Mouse (Mus musculus) stomach, embryonic 15.5 days (tissue): Measurements from ENCODE around the gene Npy. TPM values are rescaled to one million over a fixed set of nuclear protein-coding genes. Genes with fewer than 3 reads are reported as not detected.
A peak's percentile ranks its signal among the peaks of the same experiment; 100 is the strongest.

ENCODE experiments used
- ATAC-seq: fragments of 200-750 bp; cut with Nextera tagmentation; 2 replicates; pipeline ENCODE4 v1.8.0; 2017; ENCODE audit warnings: low read depth, moderate number of reproducible peaks, moderate TSS enrichment; ENCODE audit not compliant: insufficient read depth, low FRiP score
- H3K27ac ChIP-seq: fragments of 300-500 bp; sonication (generic); 2 replicates; pipeline ENCODE4 v1.5.1; 2015; ENCODE audit warnings: mild to moderate bottlenecking, inconsistent platforms
- H3K27me3 ChIP-seq: fragments of 300-500 bp; sonication (generic); replicated peaks from 2 replicates; pipeline ENCODE4 v1.6.1; 2015; ENCODE audit warnings: inconsistent platforms
- H3K36me3 ChIP-seq: fragments of 300-500 bp; sonication (generic); 2 replicates; pipeline ENCODE4 v1.6.1; 2015; ENCODE audit warnings: inconsistent platforms
- H3K4me1 ChIP-seq: fragments of 300-500 bp; sonication (generic); 2 replicates; pipeline ENCODE4 v1.6.1; 2015; ENCODE audit warnings: inconsistent platforms
- H3K4me2 ChIP-seq: fragments of 300-500 bp; sonication (generic); 2 replicates; pipeline ENCODE4 v1.6.1; 2015; ENCODE audit warnings: mild to moderate bottlenecking, inconsistent platforms
- H3K4me3 ChIP-seq: fragments of 300-500 bp; sonication (generic); replicated peaks from 2 replicates; pipeline ENCODE4 v1.5.1; 2015; ENCODE audit warnings: inconsistent platforms
- H3K9ac ChIP-seq: fragments of 300-500 bp; sonication (generic); 2 replicates; pipeline ENCODE4 v1.6.1; 2015; ENCODE audit warnings: inconsistent platforms
- H3K9me3 ChIP-seq: fragments of 300-500 bp; sonication (generic); 2 replicates; pipeline ENCODE4 v1.6.1; 2016; ENCODE audit warnings: inconsistent platforms
- WGBS: fragments of 180-500 bp; shearing (Covaris S2); methylation state at CpG from one replicate; pipeline ENCODE4 v1.1.7; 2015; 5-methylcytosine and 5-hydroxymethylcytosine counted together
- polyA plus RNA-seq: library from polyadenylated mRNA; unstranded; fragments of >200 nt; fragmentation: Nextera tagmentation; extraction: Ambion mirVana; gene quantifications from 2 replicates; pipeline ENCODE4 v1.2.1, GENCODE M21; 2015

Npy gene
- polyA plus RNA-seq, 1 experiment from 2014 or later = 11.6 TPM

- WGBS = 68% methylated on average over 6 of the region's 6 CpGs
- H3K4me1 ChIP-seq = peaks cover 8% of the 10 kb centered on the region
- H3K27me3 ChIP-seq = peaks cover 20% of the 10 kb centered on the region
- no peak overlapping the region for H3K9ac ChIP-seq
- H3K36me3 ChIP-seq = no peaks in the 10 kb centered on the region
- H3K4me3 ChIP-seq = no peak overlapping the region
- no peaks in the 10 kb centered on the region for H3K9me3 ChIP-seq
- no peak overlapping the region for H3K27ac ChIP-seq
- ATAC-seq = no peak
- H3K4me2 ChIP-seq = no peak overlapping the region
These were observed 4.9 kb upstream of the Npy start for GRCm38 (mm10) chr6:49817625-49818024.

GRCm38 (mm10) chr6:49822871-49823230 is 341 bp downstream of the Npy start:
- Histone ChIP-seq H3K9me3 (no peaks in the 10 kb centered on the region), H3K36me3 (no peaks in the 10 kb centered on the region), H3K4me3 (peak overlapping the region; percentile 44), H3K27me3 (peaks cover 36% of the 10 kb centered on the region), H3K9ac (no peak overlapping the region), H3K4me1 (peaks cover 11% of the 10 kb centered on the region), H3K27ac (no peak overlapping the region), H3K4me2 (peak overlapping the region; percentile 92)
- 3% methylated on average over 10 of the region's 10 CpGs for WGBS
- ATAC-seq = no peak

- Histone ChIP-seq H3K27me3 (peaks cover 36% of the 10 kb centered on the region), H3K4me1 (peaks cover 11% of the 10 kb centered on the region), H3K9ac (no peak overlapping the region), H3K4me3 (no peak overlapping the region), H3K4me2 (no peak overlapping the region), H3K27ac (no peak overlapping the region), H3K36me3 (no peaks in the 10 kb centered on the region), H3K9me3 (no peaks in the 10 kb centered on the region)
- no peak for ATAC-seq
- 9% methylated on average over 15 of the region's 15 CpGs for WGBS
These were observed 861 bp downstream of the Npy start for GRCm38 (mm10) chr6:49823371-49823770.

- Histone ChIP-seq H3K27ac (no peak overlapping the region), H3K4me2 (no peak overlapping the region), H3K4me1 (peaks cover 11% of the 10 kb centered on the region), H3K36me3 (no peaks in the 10 kb centered on the region), H3K9me3 (no peaks in the 10 kb centered on the region), H3K9ac (no peak overlapping the region), H3K27me3 (peaks cover 36% of the 10 kb centered on the region), H3K4me3 (no peak overlapping the region)
- 15% methylated on average over 2 of the region's 2 CpGs for WGBS
- ATAC-seq = no peak
These were observed 1.3 kb downstream of the Npy start for GRCm38 (mm10) chr6:49823821-49824220.

- H3K36me3 ChIP-seq = no peaks in the 10 kb centered on the region
- no peaks in the 10 kb centered on the region for H3K27me3 ChIP-seq
- no peak overlapping the region for H3K4me2 ChIP-seq
- WGBS = 70% methylated on average over 2 of the region's 2 CpGs
- H3K4me1 ChIP-seq = no peaks in the 10 kb centered on the region
- no peak overlapping the region for H3K27ac ChIP-seq
- no peak overlapping the region for H3K9ac ChIP-seq
- no peak for ATAC-seq
- H3K9me3 ChIP-seq = no peaks in the 10 kb centered on the region
- H3K4me3 ChIP-seq = no peak overlapping the region
These were observed 9.1 kb downstream of the Npy start for GRCm38 (mm10) chr6:49831579-49831978.

- H3K4me3 ChIP-seq = no peak overlapping the region
- no peak overlapping the region for H3K4me2 ChIP-seq
- H3K27ac ChIP-seq = no peak overlapping the region
- no peaks in the 10 kb centered on the region for H3K36me3 ChIP-seq
- no peak for ATAC-seq
- 68% methylated on average over 2 of the region's 2 CpGs for WGBS
- H3K9ac ChIP-seq = no peak overlapping the region
- no peaks in the 10 kb centered on the region for H3K9me3 ChIP-seq
- H3K27me3 ChIP-seq = no peaks in the 10 kb centered on the region
- no peaks in the 10 kb centered on the region for H3K4me1 ChIP-seq
These were observed 34.3 kb downstream of the Npy start for GRCm38 (mm10) chr6:49856830-49857229.

- H3K9me3 ChIP-seq = no peaks in the 10 kb centered on the region
- H3K9ac ChIP-seq = no peak overlapping the region
- H3K36me3 ChIP-seq = no peaks in the 10 kb centered on the region
- no peak overlapping the region for H3K4me2 ChIP-seq
- no peak for ATAC-seq
- 60% methylated on average over 6 of the region's 6 CpGs for WGBS
- H3K27me3 ChIP-seq = no peaks in the 10 kb centered on the region
- H3K4me3 ChIP-seq = no peak overlapping the region
- no peak overlapping the region for H3K27ac ChIP-seq
- no peaks in the 10 kb centered on the region for H3K4me1 ChIP-seq
These were observed 45.1 kb downstream of the Npy start for GRCm38 (mm10) chr6:49867571-49867970.

GRCm38 (mm10) chr6:49871071-49871470 is 48.6 kb downstream of the Npy start:
- no peak for ATAC-seq
- 87% methylated on average over 6 of the region's 6 CpGs for WGBS
- no peak overlapping the region for H3K9ac ChIP-seq

GRCm38 (mm10) chr6:49873556-49873955 is 51.0 kb downstream of the Npy start:
- H3K4me1 ChIP-seq = no peaks in the 10 kb centered on the region
- H3K4me2 ChIP-seq = no peak overlapping the region
- WGBS = 47% methylated on average over 1 of the region's 1 CpGs
- H3K27ac ChIP-seq = no peak overlapping the region
- H3K36me3 ChIP-seq = no peaks in the 10 kb centered on the region
- H3K4me3 ChIP-seq = no peak overlapping the region
- H3K9ac ChIP-seq = no peak overlapping the region
- no peaks in the 10 kb centered on the region for H3K9me3 ChIP-seq
- ATAC-seq = no peak
- H3K27me3 ChIP-seq = no peaks in the 10 kb centered on the region

More at GRCm38 (mm10) chr6:49871071-49871470, 48.6 kb downstream of the Npy start:
- Histone ChIP-seq H3K36me3 (no peaks in the 10 kb centered on the region), H3K27me3 (no peaks in the 10 kb centered on the region), H3K4me1 (no peaks in the 10 kb centered on the region), H3K4me2 (no peak overlapping the region), H3K4me3 (no peak overlapping the region), H3K9me3 (no peaks in the 10 kb centered on the region), H3K27ac (no peak overlapping the region)

- H3K9ac ChIP-seq = no peak overlapping the region
- H3K4me2 ChIP-seq = no peak overlapping the region
- no peak for ATAC-seq
- H3K27ac ChIP-seq = no peak overlapping the region
- no peaks in the 10 kb centered on the region for H3K9me3 ChIP-seq
- H3K27me3 ChIP-seq = no peaks in the 10 kb centered on the region
- 71% methylated on average over 2 of the region's 2 CpGs for WGBS
- H3K36me3 ChIP-seq = no peaks in the 10 kb centered on the region
- H3K4me1 ChIP-seq = no peaks in the 10 kb centered on the region
- no peak overlapping the region for H3K4me3 ChIP-seq
These were observed 52.6 kb downstream of the Npy start for GRCm38 (mm10) chr6:49875160-49875559.

- H3K9ac ChIP-seq = no peak overlapping the region
- 57% methylated on average over 6 of the region's 6 CpGs for WGBS
- no peaks in the 10 kb centered on the region for H3K36me3 ChIP-seq
- ATAC-seq = no peak
- H3K9me3 ChIP-seq = no peaks in the 10 kb centered on the region
- no peaks in the 10 kb centered on the region for H3K27me3 ChIP-seq
- no peak overlapping the region for H3K4me2 ChIP-seq
- no peak overlapping the region for H3K27ac ChIP-seq
- H3K4me1 ChIP-seq = no peaks in the 10 kb centered on the region
- no peak overlapping the region for H3K4me3 ChIP-seq
These were observed 53.3 kb downstream of the Npy start for GRCm38 (mm10) chr6:49875791-49876190.
